Mouse (Mus musculus) frontal cortex, postnatal 14 days (tissue): ENCODE measurements around the gene Olfr1446.

Experiments
- DNase-seq, 2 experiments: peaks; one replicate each; pipeline ENCODE4 v3.0.0; 2022; ENCODE audit warnings: low spot score in 2 of 2

Olfr1446 gene

GRCm38 (mm10) chr19:12893424-12893823 lies at the start of gene Olfr1446:
Olfr1446 (minus strand) TSS chr19:12893524.
- DNase-seq, result no peak

GRCm38 (mm10) chr19:12930540-12930939 lies 37.2 kb upstream of the Olfr1446 start, which contains the start of gene Olfr1449:
Olfr1449 (plus strand) TSS chr19:12930840.
- DNase-seq, result no peak

- no peak for DNase-seq
These were observed 31.0 kb upstream of the Olfr1446 start, which contains the start of gene Olfr1448 for GRCm38 (mm10) chr19:12924319-12924718. Olfr1448 (minus strand) TSS chr19:12924419.

GRCm38 (mm10) chr19:12903643-12904042 lies 10.3 kb upstream of the Olfr1446 start, which contains the start of gene Olfr1447:
Olfr1447 (minus strand) TSS chr19:12903743.
- no peak for DNase-seq

GRCm38 (mm10) chr19:12883555-12883954 lies 9.8 kb downstream of the Olfr1446 start, which contains the start of gene Olfr1445:
Olfr1445 (plus strand) TSS chr19:12883855.
- no peak for DNase-seq

- no peak for DNase-seq
These were observed 36.3 kb downstream of the Olfr1446 start, which contains the start of gene Olfr1444 for GRCm38 (mm10) chr19:12856983-12857382. Olfr1444 (plus strand) TSS chr19:12857283.

GRCm38 (mm10) chr19:12846382-12846781 lies 46.9 kb downstream of the Olfr1446 start, which contains the start of gene Gm5244:
Gm5244 (plus strand) TSS chr19:12846682.
- DNase-seq, result no peak

GRCm38 (mm10) chr19:12838507-12838906 lies 54.8 kb downstream of the Olfr1446 start:
- DNase-seq, result no peak
